Mouse (Mus musculus) retina, postnatal 1 day (tissue): Measurements from ENCODE around the gene BC052040.

Source experiments
- DNase-seq: peaks from one replicate; pipeline ENCODE4 v3.0.0-alpha.2; 2012

Gene BC052040

DNA sequence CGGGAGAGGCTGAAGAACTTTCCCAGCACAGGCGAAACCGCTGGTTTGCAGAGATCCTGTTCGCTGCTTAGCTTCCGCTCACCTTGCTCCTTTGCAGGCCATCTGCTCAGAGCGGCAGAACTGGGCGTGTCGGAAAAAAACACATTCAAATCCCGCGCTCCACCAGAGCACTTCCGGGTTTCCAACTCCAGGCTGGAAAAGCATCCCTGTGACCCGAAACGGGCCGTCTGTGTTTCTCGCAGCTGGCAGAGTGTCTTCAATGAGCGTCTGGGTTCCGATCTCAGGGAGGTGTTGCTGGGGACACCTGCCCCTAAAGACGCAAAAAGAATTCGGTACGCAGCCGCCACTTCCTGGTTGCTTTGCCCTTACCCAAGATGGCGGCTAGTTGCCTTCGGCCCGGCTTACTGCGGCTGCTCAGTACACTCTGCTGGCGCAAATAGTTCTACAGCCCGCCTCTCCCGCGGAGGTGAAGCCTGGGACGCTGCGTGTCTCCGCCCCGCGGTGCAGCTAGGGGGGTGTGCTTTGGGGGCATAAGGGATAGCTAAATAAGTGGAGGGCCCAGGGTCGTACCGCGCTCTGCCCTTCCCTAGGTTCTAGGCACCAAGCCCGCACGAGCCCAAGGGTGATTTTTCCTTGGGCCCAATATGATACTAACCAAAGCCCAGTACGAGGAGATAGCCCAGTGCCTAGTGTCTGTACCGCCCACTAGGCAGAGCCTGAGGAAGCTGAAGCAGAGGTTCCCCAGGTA, at the start of gene BC052040:
Gene BC052040, plus strand, starts transcription at position 476 of the 748 bp plus-strand sequence.
- DNase-seq = peak; percentile 92

DNA sequence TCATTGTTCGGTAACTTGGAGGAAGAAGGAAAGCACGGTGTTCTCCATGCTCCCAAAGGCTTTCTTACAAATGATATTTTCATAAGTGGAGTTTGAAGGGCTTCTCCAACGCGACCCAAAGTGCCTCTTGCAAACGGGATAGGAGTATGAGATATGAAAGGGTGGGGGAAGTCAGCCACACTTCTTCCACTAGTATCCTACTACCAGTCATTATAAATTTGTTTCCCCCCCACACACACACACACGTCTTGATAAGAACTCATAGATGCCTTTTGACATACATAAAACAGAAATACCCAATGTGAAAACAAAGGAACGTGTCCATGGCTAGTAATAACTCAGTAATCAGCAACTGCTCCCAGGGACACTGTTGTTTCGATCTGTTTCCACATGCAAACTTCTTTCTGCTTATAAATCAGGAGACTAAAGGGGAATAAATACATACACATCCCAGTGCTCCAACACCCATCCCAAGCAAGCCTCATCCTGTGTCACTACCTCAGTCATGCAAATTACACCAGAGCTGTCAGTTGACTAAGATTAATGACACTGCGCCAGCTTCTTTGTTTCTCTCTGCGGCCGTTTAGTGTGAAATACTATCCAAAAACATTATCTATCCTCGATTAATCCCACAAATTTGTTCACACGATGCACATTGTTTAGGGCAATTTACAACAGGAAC, 43.4 kb upstream of the BC052040 start:
- DNase-seq = peak; percentile 42

DNA sequence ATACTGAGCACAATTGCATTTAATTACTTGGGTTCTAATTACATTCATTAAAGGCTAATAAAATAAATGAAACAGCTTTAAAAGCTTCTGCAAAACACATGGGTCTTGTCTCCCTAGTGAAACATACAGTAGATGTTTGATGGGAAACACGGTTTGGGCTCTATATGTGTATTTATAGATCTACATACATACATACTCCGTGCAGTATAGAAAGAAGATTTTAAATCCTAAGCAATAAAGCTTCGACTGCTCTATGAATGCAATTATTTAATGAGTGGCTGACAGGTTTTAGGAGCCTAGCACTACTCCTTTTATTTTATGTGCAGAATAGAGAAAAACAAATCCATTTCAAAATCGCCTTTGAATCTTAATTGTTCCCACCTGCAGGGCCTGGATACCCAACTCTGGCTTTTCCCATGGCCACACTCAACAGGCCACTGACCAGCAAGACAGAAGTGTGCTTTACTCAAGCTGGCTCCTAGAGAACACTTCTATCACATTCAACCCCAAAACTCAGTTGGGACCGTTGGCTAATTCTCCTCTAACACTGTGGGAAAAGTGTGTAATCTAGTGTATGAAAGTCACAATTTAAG, 42.7 kb upstream of the BC052040 start:
- DNase-seq = no peak

DNA sequence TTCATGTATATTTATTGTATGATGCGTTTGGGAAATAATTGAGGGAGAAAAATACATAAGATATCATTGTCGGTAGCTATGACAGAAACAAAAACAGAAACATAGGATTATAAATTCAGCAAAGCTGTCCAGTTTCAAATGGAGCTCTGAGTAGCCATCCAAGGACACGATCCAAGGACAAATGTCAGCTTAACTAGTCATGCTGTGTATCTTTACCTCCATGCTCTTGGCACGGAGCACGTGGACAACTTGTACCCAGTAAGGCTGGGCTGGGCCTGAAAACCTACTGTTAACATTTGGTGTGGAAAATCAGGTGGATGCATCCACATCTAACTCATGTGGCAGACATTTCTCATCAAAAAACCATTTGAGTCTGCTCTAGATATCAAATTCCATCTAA, 41.8 kb upstream of the BC052040 start:
- DNase-seq = no peak

DNA sequence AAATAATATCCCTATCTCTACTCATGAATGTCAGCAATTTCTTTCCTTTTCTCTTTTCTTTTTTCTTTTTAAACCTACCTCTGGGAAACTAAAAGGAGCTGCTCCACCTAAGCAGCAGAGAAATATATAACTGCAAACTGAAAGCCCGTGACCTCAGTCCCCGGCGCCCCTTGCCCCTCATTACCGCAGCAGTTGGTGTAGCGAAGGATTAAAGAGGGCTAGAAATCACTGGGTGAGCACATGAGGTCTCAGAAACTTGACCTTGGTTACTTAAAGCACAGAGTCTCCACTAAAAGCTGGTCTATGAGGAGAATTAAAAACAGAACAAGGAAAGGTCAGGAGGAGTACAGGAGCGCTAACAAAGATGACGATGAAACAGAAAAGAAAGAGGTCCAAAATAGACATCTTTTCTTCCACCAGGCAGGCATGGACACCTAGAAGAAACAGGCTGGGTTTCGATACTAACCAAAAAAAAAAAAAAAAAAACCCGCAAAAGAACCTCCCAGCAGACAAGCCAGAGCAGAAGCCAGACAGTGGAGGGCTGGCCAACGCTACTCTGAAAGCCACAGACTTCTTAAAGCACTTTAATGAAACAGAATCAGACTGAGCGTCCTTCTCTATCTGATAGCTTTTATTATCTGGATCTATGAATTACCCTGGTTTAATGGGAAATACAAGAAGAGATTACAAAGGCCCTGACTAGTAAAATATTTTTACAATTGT, 39.0 kb upstream of the BC052040 start:
- DNase-seq = peak; percentile 10

DNA sequence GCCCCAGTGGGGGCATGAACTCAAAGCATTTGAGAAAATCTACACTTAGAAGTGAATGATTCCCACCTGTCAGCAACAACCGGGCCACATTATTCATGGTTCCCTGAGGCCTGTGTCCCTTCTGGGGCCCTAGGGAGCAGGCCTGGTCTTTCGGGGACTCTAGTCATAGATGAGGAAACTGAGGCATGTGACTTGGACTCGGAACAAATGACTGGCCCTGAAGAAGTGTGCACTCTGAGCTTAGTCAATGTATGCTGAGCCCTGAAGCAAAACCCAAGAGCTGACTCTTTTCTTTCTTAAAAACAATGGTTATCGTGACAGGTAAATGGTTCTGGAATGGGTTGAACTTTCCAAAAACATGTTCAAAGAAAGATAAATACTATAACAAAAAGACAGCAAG, 38.3 kb upstream of the BC052040 start:
- DNase-seq = no peak

DNA sequence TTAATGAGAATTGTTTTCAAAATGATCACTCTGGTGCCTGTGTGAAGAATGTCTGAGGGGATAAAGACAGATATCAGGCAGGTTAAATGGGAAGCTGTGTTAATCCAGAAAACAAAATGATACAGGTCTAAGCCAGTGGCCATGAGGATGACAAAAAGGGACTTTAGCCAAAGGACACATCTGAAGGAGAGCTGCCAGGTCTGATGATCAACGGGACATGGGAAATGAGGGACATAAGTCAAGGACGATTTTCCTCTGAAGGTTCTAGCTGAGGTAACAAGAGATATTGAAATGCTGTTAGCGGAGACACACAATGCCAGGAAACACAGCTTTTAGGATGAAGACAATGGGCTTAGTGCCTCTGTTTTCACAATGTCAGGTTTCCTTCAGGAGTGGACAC, 29.6 kb upstream of the BC052040 start:
- DNase-seq = no peak

DNA sequence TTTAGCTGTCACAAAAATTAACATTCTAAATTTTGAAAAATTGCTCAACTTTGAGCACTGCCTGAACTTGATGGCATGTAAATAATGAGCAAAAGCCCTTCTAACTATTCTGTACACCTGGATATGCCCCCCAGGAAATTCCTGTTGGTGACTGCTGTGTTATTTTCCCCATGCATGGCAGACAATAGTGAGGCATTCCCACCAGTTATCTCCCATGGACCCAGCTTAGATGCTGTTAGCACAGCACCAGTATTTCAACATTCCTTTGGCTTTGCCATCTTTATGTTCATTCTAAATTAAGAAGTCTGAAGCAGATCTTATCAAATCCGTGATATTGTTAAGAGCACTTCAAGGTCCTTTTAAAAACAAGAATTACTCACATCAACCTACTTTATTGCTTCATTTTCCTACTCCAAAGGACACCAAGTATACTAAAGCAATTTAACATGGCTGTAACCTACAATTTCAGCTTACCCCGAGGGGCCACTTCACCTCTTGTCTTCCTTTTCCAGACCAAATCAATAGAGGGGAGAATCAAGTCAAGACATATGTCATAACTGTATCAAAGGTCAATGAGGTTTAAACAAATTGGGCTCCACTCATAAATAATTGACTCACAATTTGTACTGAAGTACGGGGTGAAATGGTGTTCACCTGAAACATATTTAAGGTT, 19.2 kb upstream of the BC052040 start:
- DNase-seq = no peak

DNA sequence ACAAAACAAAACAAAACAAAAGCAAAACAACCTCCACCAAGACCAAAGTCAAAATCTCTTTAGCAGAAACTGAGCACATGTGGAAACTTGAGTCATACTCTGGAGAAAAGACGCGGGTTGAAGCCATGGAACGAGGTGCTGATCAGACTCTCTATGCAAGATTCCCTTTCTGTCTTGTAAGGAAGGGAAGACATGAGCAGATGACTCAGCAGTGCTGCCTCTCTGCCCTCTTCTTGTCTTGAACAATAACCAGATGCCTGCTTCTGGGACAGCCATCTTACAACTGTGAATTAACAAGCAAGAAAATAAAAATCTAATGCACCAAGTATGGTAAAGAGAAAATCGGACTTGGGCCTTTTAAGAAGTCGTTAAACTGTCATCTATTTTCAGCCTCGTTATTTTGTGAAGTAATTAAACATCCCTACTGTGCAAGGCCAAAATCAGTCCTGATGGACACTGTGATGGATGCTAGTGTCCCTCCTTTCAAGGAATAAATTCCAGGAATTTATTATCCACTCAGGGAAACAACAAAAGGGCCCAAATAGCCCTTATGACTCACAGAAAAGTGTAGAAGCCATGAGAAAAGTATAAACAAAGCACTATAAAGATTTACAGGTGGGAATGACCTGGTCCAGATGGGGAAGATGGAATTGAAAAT, 18.0 kb upstream of the BC052040 start:
- no peak for DNase-seq

DNA sequence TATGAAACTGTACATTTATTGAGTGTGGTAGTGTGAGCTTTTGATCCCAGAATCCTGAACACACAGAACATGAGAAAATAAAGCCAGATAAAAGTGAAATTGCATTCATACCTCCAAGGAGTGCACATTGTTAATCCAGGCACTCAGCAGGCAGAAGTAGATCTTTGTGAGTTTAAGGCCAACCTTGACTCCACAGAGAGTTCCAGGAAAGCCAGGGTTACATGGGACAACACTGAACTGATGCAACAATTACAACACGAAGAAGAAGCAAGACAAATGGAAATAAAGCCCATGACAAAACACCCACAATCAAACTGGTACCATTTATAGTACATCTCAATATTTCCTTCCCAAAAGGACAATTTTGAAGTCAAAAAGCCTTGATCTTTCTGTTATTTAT, 9.5 kb upstream of the BC052040 start:
- no peak for DNase-seq

DNA sequence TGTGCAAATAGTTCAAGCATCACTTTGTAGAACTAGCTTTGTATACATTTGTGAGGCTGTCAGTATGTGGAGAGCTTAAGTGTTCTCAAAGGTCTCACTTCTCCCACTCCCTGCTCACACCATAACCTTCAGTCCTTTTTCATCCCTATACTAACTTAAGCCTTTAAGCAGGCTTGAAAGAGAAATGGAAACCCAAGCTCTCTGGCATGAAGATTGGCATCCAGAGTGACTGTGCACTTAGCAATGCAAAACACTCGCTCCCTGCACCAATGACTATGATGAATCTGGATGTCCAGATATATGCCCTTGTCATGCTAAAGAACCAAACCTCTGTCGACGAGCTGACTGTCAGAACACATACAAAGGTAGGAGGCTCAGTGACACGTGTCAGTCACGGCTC, 6.7 kb upstream of the BC052040 start:
- no peak for DNase-seq

DNA sequence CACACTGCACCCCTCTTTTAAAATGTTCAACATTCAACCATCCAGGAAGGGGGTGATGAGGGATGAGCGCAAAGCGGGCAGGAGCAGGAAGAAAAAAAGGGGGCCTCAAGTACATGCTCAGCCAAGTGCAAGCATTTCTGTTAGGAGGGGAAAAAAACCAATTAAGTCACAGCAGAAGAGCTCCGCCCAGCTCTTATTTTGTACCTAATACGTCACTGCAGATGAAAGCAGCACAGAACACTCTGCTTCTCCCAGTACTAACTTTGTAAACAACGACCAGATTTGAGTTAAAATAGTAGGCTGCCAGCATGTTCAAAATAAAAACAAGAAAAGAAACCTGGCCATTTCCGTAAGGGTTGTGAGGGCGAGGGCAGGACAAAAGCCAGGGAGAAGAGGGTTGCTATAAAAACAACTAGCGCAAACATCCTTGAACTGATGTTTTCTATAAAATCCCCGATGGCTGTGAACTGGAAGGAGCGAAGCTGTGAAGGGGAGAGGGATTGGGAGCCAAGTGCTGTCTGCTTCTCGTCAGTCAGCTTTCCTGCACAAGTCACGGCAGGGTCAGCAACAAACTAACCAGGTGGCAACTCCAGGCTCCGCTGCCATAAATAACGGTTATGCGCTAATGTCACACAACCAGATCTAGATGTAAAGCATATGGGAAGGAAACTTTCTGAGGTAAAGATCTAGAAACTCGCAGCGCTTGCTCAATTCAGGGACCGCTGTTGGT, 2.2 kb upstream of the BC052040 start:
- DNase-seq = peak; percentile 45

DNA sequence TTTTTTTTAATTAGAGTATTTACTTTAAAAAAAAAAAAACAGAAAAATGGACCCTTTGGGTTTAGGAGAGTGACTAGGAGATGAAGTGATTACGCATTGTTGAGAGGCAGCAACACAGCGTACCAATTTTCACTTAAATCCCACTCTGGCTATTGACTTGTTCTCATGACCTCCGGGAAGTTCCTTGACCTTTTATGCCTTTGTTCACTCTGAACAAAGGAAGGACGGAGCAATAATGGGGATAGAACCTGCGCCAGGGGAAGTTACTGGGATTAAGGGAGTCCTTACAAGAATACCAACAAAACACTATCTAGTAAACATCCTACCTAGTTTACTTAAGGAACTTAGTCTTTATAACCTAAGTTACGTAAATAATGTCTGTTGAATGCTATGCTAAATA, 1.5 kb upstream of the BC052040 start:
- DNase-seq = no peak

DNA sequence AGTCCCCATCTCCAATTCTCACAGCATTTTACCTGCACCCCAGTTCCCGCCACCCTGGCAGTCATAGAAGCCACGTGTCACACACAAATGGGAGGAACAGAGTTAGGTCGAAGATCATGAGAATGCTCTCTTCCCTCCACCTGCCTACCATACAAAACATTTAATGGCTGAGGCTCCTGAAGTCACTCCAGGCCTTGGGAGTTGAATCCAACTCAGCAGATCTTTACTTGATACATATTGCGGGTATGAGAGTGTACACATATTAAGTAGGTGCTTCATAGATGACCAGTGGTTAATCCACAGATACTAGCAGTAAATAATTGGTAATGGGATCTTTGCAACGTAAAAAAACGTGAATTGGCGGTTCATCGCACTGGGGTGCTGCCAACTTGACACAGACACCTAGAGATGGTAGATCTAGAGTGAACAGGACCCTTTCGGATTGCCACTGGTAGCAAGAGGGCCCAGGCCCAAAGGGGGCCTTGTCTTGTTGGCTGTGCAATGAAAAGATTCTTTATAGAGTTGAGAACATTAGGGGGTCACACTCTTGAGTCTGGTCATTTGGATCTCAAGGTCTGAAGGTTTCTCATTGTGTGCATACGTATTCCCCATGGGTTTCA, 583 bp downstream of the BC052040 start:
- DNase-seq = peak; percentile 6

DNA sequence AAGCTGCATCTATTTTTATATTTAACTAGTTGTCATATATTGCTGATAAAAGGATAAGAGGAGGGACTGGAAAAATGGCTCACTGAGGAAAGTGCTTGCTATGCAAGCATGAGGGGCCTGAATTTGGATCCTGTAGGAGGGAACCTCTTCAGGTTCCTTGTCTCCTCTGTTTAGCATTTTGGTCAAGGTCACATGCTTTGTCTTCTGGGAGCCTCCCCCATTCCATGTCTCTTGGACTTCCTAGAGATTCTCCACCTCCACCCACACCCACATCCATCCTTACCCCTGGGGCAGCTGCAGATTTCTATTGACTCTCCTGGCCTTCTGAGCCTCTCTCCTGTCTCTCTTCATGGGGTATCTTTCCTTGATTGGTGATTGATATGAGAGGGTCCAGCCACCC, 2.3 kb downstream of the BC052040 start:
- DNase-seq = no peak

DNA sequence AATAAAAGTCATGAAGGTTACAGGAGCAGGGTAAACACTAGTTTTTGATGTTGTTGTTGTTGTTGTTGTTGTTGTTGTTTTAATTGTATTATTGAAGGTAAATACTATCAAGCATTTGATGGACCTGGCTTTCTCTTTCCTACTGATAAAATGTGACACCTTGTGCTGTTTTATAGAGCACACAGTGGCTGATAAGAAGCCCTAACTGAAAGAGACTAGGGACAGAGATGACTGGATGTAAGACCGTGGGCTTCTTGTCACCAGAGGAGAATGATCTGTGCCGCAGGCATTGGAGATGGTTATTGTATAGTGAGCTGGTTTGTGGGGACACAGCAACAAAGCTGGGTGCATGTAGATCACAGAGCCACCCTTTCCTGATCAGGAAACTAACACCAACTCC, 9.1 kb downstream of the BC052040 start:
- DNase-seq = no peak

DNA sequence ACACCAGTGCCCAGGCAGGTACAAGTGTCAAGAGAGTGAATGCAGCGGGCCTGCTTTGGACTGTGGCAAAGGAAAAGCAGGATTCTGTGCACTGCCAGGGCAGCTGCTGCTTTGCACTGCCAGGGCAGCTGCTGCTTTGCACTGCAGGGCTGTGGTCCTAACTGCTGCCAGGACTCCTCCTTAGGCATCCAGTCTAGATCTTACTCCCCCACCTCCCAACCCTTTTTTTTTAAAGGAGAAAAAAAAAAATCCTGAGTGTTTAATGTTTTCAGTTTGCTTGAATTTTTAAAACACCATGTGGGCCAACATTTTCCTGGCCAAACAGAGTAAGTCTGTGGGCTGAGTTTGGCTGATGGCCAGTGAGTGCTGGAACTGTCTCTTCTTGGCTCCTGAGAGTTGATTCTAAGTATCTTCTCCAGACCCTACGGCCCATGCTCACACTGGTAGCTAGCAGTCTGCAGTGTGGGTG, 11.2 kb downstream of the BC052040 start:
- no peak for DNase-seq

DNA sequence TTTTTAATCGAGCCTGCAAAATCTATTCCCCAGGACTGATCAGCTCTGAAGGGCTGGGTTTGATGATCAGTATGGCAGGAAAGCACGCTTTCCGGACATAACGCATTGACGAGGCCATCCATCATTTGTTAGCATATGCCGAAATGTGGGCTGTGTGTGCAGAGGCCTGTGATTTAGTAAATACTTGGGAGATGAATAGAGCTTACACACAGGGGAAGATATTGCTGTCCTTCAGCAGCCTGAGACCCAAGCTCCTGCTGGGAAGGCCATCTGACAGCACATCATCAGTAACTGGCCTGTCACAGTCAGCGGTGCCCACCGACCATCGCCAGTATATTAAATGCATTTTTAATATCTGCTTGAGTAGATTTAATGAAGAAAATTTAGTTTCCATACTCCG, 15.5 kb downstream of the BC052040 start:
- DNase-seq = no peak

DNA sequence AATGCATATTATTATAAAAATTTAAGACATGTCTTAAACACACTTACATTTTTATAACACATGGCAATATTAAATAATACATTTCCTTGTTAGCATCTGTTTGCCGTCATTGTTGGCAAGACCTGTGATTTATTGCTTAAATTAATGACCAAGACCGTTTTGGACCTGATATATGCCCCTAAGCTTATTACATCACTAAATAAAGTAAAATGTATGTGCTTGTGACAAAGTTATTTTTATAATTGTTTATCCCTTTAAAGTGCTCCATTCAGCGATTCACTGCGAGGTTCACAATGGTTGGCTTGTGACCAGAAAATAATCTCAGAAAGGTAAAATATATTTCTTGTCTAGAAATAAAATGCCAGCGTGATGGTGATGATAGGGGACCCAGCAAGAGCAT, 16.8 kb downstream of the BC052040 start:
- no peak for DNase-seq

DNA sequence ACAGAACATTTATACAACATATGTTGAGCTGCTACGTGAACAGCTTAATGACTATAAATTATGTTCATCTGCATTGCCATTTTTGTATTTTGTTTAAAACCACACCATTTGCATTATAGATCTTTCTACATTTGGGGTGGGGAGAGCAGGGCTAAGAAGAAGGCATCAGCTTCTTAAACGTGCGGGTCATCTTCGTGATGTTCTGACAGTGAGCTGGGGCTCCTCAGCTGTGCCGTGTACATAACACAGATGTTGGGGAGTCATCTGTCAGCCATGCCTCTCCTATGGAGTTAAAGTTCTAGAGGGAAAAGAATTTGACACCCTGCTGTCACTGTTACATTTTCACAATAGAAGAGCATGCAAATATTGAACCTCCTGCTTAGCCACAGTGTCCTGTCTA, 19.2 kb downstream of the BC052040 start:
- DNase-seq = no peak

DNA sequence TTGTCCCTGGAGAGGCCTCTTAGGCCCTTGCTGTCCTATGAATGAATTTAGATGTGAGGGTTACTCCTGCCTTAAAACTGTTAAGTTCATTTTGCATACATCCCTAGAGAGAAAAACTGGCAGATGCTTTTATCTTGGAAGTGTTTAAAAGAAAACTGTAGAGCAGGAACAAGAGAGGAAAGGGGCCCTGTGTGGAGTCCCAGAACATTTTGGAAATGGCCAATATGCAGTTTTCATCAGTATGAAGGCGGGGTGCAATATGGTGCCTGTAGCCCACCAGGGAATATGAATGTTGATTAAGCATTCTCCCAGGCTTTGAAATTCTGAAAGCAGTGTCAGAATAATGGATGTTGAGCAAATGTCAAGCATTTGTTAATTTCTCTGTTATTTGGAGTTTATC, 19.8 kb downstream of the BC052040 start:
- no peak for DNase-seq
